Mouse (Mus musculus) megakaryocyte-erythroid progenitor cell, adult 5-6 weeks (primary cell): Measurements from ENCODE around the gene 2310057M21Rik. TPM values are rescaled to one million over a fixed set of nuclear protein-coding genes. Genes with fewer than 3 reads are reported as not detected.
"Not testable (repeated sequence)": the region's sequence is repeated elsewhere in the genome, so short reads cannot be mapped to it uniquely, and the experiment has no call there.

Source experiments
- ATAC-seq: replicated peaks from 2 replicates; pipeline ENCODE4 v1.8.0; 2016; ENCODE audit warnings: mild to moderate bottlenecking, inconsistent platforms; ENCODE audit not compliant: severe bottlenecking, poor library complexity, low FRiP score, low TSS enrichment
- total RNA-seq, 2 experiments: library from RNA; stranded (forward) in 1 of 2; stranded (reverse) in 1 of 2; fragments of 200-1000, 215-1000 nt in 1 of 2; fragments of >200 nt in 1 of 2; fragmentation: Nextera tagmentation in 1 of 2; gene quantifications; 2 replicates each; pipeline ENCODE4 v1.2.3; 2014 to 2017

Gene 2310057M21Rik
- total RNA-seq (2014; fragmentation: Nextera tagmentation) (8.0 and 14.3 TPM in 2 replicates), total RNA-seq (2017) (4.1 and 12.4 TPM in 2 replicates)

DNA sequence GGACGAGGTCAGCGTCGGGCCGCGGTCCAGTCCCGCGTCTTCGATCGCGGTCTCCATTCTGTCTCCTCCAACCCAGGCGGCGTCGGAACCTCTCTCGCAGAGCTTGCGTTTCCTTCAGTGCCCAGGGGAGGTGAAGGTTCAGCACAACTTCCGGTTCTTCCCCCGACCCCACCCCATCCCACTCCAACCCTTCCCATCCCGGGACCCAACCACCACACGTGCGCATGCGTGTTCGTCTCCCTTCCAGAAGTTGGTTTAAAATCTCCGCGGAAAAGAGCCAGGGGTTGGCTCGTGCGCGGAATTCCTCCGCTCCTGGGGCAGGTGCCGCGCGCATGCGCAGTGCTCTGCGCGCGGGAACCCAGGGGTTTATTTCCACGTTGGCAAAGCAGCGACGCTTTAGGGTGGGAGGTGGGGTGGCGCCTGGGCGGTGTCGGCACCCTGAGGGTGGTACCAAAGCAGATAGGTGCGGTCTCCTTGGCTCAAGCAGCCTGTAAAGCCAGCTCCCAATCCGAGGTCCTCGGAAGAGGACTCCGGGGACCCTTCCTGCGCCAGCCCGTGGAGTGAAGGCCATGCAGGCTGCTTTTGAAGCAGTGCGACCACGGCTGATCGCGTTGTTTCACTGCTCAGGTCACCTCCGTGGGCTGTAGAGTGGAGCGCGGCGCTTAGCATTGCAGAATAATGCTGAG is at the start of gene 2310057M21Rik:
TSS of gene 2310057M21Rik (minus strand) at position 145 of the 686 bp plus-strand sequence.
- peak; percentile 92 for ATAC-seq

DNA sequence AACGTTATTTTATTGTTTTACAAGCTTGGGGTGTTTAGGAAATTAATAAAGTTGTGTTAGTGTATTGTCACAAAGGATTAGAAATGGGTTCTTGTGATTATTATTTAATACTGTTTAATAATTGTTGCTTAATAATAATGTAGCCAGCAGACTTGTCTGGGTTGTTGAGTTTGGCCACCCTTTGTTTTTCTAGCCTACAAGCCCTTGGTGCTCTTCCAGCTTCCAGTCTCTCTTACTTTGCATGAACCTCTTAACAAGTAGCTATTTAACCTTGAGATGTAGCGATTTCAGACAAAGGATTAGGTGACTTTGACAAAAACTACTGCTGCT is 49.3 kb upstream of the 2310057M21Rik start:
- ATAC-seq: no peak

DNA sequence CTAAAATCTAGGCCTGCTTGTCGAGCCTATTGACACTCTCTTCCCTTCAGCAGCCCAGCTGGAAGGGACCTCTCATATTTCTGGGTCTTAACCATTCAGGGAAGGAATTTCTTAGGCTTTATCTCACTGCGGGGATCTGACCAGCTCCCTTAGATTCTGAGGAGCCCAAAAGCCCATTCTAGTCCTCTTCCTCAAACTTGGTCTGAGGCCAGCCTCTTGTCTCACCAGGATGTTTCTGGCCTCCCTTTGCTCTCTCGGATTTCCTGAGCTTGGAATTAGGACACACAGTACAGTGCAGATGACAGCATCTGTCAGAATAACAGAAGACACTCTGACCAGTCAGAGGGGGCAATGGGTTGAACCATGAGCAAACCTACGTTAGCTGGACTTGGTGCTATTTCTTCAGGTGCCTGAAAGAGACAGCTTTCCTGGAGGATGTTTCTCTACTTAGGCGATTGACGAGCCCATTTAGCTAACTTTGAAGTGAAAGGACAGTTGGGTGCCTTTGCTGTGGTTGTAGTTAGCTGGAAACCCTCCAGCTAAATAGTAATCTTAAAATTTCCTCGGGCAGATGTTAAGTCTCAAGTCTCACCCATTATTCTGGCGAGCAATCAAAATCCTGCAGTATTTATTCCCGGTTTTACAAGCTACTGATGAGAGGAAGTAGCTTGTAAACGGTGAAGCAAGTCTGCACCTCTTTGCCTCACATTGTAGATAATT is 48.8 kb upstream of the 2310057M21Rik start:
- ATAC-seq: no peak

DNA sequence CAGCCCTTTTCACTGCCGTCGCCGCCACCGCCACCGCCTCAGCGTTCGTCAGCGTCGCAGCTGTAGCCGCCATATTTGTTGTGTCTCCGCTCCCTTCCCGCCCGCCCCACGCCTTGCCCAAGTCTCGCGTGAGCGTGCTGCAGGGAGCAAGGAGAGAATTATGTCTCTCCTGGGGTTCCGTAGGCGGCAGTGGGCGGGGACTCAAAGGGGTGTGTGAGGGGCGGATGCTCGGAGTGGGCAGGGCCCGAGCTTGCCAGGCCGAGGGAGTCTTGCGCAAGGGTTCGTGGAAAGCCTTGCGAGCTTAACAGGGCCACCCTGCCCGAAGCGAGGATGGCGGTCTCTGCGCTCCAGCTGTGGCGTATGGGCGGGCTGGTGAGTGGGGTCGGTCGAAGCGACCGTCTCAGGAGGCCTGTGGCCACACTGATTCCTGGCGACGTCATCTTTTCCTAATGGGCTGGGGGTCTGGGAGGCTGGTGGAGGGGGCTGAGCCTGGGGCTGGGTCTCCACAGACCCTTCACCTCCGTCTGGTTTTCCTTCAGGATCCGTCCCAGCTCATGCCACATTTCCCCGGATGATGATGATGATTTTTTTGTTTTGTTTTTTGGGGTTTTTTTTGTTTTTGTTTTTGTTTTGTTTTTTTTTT is 48.0 kb upstream of the 2310057M21Rik start, which contains the start of the genes Ikzf5 and Acadsb:
TSS of gene Ikzf5 (minus strand) at position 106 of the 643 bp plus-strand sequence.
TSS of gene Acadsb (plus strand) at position 186 of the 643 bp plus-strand sequence.
- peak; percentile 97 for ATAC-seq

DNA sequence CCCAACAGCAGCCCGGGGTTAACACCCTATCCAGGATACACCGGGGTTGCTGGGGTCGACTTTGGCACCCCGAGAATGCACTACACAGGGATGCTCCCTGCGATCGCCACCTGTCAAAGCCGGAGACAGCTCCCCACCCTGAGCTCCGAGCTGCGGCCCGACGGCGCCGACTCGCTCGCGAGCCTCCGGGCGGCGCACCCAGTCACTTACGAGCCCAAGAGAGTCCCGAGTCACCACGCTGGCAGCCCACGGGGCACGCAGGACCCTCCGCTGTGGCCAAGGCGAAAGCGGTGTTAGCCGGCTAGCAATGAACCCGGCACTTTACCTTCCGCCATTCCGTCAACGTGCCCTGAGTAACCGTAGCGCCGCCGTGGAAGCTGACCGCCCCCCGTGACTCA is 47.4 kb upstream of the 2310057M21Rik start:
- peak; percentile 46 for ATAC-seq

DNA sequence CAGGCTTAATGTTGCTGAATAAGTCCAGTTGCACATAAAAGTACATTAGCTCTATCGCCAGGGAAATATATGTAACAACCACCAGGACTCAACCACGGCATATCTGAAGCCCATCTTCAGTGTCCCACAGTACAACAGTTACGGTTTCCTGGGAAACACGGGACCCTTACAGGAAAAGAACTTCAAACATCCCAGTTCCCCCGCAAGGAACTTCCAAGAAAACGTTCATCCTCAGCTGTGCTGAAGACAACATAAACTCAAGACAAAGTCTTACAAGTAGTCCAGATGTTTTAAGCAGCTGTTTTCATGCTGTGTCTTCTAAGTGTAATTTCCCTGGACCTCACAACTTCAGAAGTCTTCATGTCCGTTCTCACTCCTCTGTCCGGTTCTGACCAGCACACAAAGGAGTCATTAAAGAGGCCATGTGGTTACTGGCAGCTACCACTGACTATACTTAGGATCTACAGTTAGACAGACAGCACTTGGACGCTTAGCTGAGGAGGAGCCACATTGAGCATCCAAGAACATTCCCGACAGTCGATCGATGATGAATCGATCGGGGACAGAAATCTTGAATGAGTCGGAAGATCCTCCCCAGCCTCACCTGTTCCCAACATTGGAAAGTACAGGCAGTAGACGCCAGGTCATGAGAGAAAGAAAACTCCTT is 46.9 kb upstream of the 2310057M21Rik start:
- 0 out of 2 replicates have a peak, but pooled peaks have one; percentile 29 for ATAC-seq

DNA sequence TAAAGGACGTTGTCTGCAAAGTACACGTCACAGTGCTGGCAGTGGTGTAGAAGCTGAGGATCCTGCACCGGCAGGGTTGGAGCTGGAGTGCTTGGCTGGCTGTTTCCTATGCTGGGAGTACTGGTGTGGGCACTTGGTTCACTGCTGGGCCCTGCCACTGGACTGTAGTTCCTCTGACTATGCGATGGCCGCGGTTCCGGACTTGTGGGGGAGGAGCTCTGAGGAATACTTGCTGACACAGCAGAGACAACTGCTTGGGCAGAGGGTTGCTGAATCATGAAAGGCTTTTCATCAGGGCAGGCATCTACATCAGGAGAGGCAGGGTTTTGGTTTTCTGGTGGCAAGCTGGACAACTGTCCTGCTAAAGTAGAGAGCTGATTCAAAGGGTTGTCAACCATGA is 29.2 kb upstream of the 2310057M21Rik start:
- ATAC-seq: not testable (repeated sequence)

DNA sequence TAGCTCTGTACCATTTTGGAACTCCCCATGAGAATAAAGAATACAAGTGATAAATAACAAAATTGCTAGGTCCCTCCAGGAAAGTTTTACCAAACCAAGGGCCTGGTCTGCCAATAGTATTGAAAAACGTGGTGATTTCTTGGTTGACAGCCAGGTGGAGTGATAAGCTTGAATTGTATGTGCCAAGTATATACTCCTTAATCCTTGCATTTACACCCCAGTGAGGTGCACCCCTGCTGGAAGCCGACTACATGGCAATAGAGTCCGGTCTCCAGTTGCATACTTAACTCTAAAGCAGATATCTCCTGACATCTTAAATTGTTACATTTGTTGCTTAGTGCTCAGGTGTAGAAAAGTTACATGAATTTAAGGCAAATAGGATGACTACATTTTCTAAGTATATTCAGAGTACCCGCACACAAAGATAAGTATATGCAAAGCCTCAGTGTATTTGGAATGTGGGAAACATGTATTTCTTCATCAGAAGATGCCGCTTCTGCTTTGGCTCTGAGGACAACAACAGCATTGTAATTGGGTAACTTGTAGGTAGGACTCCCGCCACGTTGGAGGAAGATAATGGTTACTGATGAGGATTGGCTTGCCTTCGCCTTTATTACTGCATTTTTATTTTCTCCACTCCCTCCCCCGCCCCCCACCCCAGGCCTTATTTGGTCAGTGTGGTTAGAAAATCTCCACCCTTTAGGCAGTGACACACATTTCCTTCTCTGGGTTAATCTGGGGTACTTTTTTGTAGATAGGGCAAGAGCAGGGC is 9.5 kb upstream of the 2310057M21Rik start:
- ATAC-seq: peak; percentile 55

DNA sequence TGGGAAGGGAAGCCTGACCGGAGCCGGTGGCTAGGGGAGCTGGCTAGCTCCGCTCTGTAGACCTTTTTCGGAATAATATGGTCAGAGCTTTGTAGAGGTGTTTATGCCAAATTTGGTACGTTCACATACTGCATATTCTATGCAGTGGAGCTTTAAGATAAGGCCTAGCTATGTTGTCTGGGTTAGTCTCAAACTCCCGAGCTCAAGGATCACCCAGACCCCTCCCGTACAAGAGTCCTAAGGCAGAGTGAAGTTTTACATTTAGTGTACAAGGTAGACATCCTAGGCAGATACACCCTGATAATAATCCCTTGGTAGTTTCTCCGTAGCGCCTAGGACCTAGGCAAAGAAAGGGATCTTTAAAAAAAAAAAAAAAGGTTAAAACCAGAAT is 8.9 kb upstream of the 2310057M21Rik start:
- ATAC-seq: peak; percentile 49

DNA sequence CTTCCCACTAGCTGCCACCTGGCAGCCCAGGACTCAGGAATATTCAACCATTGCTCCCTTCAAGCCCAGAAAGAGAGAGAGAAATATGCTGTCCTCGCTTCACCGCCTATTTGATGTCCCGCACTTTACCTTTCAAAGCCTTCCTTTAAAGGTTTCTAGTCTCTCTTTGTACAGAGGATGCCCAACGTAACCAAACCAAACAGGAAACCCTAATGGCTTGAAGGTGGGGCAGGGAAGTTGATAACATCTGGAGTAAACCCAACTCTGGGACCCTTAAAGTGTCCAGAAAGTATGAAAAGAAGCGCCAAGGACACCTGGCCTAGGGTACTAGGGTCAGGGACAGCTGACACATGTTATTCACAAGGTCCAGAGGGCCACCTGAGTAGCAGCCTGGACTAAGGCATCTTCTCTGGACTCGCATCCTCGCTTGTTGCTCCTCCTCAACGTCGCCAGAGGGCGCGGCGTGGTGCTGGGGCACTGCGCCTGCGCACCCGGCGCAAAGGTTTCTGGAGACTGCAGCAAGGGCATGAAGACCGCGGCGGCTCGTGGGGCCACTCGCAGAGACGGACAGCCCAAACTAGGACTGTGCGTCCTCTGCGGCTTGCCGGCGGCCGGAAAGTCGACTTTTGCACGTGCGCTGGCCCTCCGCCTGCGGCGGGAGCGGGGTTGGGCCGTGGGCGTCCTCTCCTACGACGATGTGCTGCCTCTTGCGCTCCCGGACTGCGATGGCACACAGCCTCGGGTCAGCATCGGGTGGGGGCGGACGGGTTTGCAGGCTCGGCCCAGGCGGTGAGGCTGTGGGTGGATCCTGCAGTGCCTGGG is 8.3 kb upstream of the 2310057M21Rik start, which contains the start of gene Pstk:
TSS of gene Pstk (plus strand) at position 494 of the 822 bp plus-strand sequence.
- peak; percentile 92 for ATAC-seq

DNA sequence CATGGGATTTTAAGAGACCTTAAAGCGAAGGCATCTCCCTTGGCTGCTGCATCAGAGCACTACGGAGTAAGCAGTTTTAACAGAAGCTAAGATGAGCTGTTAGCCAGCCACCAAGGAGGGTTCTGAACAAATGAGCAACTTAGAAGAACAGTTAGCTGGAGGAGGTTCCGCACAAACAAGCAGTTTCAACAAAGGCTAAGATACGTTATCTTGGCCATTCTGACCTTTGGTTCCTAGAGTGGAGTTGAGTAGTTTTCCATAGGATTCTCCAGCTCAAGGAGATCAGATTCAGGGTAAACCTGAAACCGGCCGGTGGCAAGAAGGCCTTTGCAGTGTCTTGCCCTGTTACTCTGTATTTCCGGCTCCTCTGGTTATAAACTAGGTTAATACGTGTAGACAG is 1.6 kb upstream of the 2310057M21Rik start:
- ATAC-seq: no peak

DNA sequence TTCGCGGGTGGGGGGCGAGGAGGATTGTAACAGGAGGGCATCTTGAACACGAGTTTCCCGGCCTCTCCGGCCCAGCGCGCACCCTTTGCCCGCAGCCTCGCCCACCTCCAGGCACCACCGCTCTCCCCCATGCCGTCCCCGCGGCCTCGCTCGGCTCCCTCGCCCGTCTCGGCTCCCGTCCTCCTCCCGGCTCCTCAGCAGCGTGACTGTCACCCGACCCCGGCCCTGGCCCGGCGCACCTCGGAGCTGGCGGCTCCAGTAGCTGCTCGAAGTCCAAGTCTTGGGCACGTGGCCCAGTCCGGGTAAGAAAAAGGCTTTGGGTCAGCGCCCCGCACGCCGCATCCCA is 317 bp downstream of the 2310057M21Rik start:
- peak; percentile 62 for ATAC-seq

DNA sequence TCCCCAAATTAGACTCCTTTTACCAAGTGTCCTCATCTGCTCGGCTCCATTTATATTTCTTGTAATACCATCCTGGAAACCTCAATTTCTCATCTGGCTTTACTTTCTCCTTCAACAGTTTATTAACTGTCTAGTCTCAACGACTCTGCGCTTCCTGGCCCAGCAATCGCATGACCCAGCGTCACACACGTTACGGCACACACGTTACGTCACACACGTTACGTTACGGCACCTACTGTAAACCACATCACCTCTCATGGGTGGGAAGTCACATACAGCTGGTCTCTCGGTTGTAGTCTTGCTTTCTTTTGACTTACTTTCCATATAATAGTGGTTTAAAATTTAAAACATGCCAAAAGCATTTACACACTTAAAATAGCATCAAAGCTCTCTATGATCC is 6.5 kb downstream of the 2310057M21Rik start:
- ATAC-seq: no peak

DNA sequence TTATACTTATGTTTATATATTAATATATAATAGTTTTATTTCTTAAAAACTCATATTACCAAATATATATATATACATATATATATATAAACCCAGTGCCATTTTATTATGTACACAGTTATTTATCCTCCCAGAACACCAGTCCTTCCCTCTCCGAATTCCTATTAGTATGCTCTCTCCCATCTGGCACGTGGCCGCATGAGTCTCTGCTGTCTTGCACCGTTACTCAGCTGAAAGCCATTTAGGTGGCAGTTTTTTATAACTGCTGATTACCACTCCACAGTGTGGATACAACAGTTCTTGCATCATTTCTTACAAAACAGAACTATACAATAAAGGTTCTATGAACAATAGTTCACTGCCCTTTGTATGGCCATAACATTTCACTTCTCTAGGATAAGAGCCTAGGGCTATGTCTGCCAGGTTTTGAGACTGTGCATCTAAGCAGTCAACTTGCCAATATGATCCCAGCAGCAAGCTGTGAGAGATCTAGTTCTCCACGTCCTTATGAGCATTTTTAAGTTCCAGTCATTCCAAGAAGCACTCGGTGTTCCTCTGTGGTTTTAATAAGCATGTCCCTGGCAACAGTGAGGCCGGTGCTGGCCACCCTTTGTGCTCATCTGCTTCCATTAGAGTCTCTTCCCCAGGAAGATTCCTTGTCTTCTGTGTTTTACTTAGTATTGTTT is 16.6 kb downstream of the 2310057M21Rik start:
- ATAC-seq: no peak

DNA sequence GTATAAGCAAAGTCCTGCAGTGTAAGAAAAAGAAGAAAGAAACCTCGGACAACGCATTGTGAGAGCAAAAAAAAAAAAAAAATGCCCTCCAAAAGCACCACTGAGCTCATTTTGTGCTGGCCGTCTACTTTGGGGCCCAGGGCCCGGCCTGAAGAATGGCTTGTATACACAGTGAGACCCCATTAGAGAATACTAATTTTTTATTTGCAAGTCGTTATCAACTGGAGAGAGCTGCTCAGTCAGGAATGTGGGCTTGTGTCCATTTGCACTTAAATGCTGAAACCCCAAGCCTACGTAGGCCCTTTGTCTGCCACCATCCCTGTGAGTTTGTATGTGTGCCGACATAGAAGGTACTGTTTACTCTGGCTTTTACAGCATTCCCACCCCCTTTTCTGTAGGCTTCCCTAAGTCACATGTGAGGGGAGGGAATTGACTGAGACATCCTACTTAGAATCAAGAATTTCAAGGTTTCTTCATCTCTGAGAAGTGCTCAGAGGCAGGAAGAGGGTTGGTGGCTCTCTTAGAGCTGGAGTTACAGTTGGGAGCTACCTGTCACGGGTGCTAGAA is 25.0 kb downstream of the 2310057M21Rik start:
- ATAC-seq: no peak

DNA sequence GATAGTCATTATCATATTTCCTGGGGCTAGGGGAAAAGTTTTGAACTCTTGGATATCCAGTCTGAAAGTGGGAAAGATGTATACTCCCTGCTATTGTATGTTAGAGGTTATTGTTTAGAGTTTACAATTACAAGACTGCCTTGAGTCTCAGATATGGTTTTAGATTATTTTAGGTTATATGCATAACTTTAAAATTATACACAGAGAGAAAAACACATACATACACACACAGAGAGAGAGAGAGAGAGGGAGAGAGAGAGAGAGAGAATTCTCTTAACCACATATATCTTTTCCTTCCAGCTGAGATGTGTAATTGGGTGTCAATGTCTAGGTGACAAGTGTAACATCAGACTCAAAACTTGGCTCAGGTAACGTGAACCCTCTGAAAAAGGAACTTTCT is 29.0 kb downstream of the 2310057M21Rik start, which contains the start of gene Fam24a:
TSS of gene Fam24a (plus strand) at position 301 of the 400 bp plus-strand sequence.
- no peak for ATAC-seq

DNA sequence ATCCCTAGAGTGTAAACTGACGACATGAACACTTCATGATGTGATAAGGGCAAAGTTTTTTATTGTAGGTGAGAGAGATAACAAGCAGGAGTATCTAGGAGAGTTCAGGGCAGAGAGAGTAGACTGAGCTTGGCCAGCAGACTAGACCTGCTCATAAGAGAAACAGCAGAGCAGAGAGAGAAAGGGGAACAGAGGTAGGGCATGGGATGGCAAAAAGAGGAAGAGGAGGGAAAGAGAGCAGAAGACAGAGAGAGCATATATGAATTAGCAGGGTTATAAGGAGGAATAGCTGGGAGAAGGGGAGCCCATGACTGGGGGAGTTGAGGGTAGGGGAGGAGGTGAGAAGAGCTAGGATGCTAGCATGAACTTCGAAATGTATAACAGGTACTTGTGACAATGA is 30.9 kb downstream of the 2310057M21Rik start:
- ATAC-seq: no peak
